In the genomic region with DNA sequence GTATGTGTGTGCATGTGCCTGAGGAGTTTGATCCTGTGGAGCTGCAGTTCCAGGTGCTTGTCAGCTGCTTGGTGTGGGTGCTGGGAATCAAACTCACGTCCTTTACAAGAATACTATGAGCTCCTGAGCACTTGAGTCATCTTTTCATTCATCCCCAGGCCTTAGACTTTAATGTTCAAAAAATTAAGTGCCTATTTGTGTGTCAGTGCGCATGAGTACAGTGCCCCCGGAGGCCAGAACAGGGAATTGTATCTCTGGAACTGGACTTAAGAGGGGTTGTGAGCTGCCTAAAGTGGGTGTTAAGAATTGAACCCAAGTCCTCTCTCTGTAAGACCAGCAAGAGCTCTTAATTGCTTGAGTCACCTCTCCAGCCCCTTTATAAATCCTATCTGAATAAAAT, we compare ENCODE assay signal across 8 mouse cellular contexts. TPM values are rescaled to one million over a fixed set of nuclear protein-coding genes. Genes with fewer than 3 reads are reported as not detected.
DNase-seq lines count a peak whose midpoint lies in the region; ATAC-seq and TF ChIP-seq lines count a peak whose summit lies in the region.

No protein-coding gene starts in this region.

- 73% methylated on average over 3 of the region's 3 CpGs for WGBS in kidney, embryonic 15.5 days

- H3K4me2 ChIP-seq in kidney, embryonic 15.5 days, result no peak overlapping the region

- H3K27ac ChIP-seq in kidney, embryonic 15.5 days, result no peak overlapping the region

- no peak overlapping the region for H3K4me3 ChIP-seq in kidney, embryonic 15.5 days (replicated peaks)
- H3K4me3 ChIP-seq in E14TG2a.4 (replicated peaks; ENCODE audit: low read length), result no peak overlapping the region

- ATAC-seq in kidney, embryonic 15.5 days (replicated peaks; ENCODE audit: low FRiP score), result no peak

- no peaks in the 10 kb centered on the region for H3K27me3 ChIP-seq in kidney, embryonic 15.5 days
- no peaks in the 10 kb centered on the region for H3K27me3 ChIP-seq in E14TG2a.4 (ENCODE audit: insufficient read depth, low read length)

- TF ChIP-seq CTCF in E14TG2a.4 (conservative IDR thresholded peaks at IDR 0.05; ENCODE audit: low read length), result peak; percentile 75

- H3K9me3 ChIP-seq in kidney, embryonic 15.5 days (replicated peaks), result no peaks in the 10 kb centered on the region
- no peaks in the 10 kb centered on the region for H3K9me3 ChIP-seq in E14TG2a.4 (ENCODE audit: low read length)

- peaks cover 16% of the 10 kb centered on the region for H3K36me3 ChIP-seq in kidney, embryonic 15.5 days
- H3K36me3 ChIP-seq in E14TG2a.4 (ENCODE audit: insufficient read depth, low read length), result 0 out of 2 replicates have a peak, but pooled peaks cover 3% of the 10 kb centered on the region

- no peak overlapping the region for H3K9ac ChIP-seq in kidney, embryonic 15.5 days

- no peaks in the 10 kb centered on the region for H3K4me1 ChIP-seq in kidney, embryonic 15.5 days
- H3K4me1 ChIP-seq in E14TG2a.4 (replicated peaks; ENCODE audit: low read depth, low read length), result peaks cover 3% of the 10 kb centered on the region; the same call in 1 of the 2 replicates

- peak; percentile 48 for DNase-seq in kidney, adult 18-20 months
- peak; percentile 18 to 34 for DNase-seq in adrenal gland, postnatal 36 days
- peak; percentile 24 to 70 for DNase-seq in kidney, postnatal 36 days
- DNase-seq in thymus, postnatal 36 days, result peak; percentile 26 to 28
- no peak for DNase-seq in neural tube, embryonic 10.5 days (ENCODE audit: extremely low spot score, low spot score)
- DNase-seq in heart, adult 11 months, result no peak

RNA-seq across cellular contexts. Expression of a gene that starts 9.6 kb away (rescaled TPM):
- 5.7 and 6.8 TPM in 2 replicates for polyA plus RNA-seq in kidney, embryonic 15.5 days (2015; fragmentation: Nextera tagmentation; extraction: Ambion mirVana)
- 10 to 100 TPM in 1 of 2 experiments, 1 to 10 TPM in 1; 8.3 to 14.1 TPM for total RNA-seq in adrenal gland, postnatal 36 days (2021)

RNA-seq across cellular contexts. Expression of a gene that starts 20.4 kb away (rescaled TPM):
- 10.3 and 11.3 TPM in 2 replicates for polyA plus RNA-seq in kidney, embryonic 15.5 days (2015; fragmentation: Nextera tagmentation; extraction: Ambion mirVana)
- total RNA-seq in adrenal gland, postnatal 36 days (2021), result under 1 TPM; 0.16 to 0.23 TPM

RNA-seq across cellular contexts. Expression of a gene that starts 44.9 kb away (rescaled TPM):
- polyA plus RNA-seq in kidney, embryonic 15.5 days (2015; fragmentation: Nextera tagmentation; extraction: Ambion mirVana), result 23.6 and 27.6 TPM in 2 replicates
- 10 to 100 TPM; 30.8 to 48.3 TPM for total RNA-seq in adrenal gland, postnatal 36 days (2021)

RNA-seq across cellular contexts. Expression of a gene that starts 56.3 kb away (rescaled TPM):
- polyA plus RNA-seq in kidney, embryonic 15.5 days (2015; fragmentation: Nextera tagmentation; extraction: Ambion mirVana), result 48.5 and 49.9 TPM in 2 replicates
- 10 to 100 TPM; 24.4 to 25.0 TPM for total RNA-seq in adrenal gland, postnatal 36 days (2021)

Comparison
In these comparisons a context has a peak if more than half of its experiments do, and no peak if none do; other contexts are left out.
1. DNase-seq: peak in kidney, adult 18-20 months (single experiment), adrenal gland, postnatal 36 days (2 of 2), kidney, postnatal 36 days (2 of 2) and thymus, postnatal 36 days (2 of 2); none in neural tube, embryonic 10.5 days (single experiment) and heart, adult 11 months (single experiment).